In genomic region chr9:59036159-59036731, GRCm38 (mm10) we compare ENCODE assay signal across 8 mouse cellular contexts. TPM values are rescaled to one million over a fixed set of nuclear protein-coding genes. Genes with fewer than 3 reads are reported as not detected.
A peak's percentile ranks its signal among the peaks of the same experiment; 100 is the strongest.
DNase-seq lines count a peak whose midpoint lies in the region; ATAC-seq and TF ChIP-seq lines count a peak whose summit lies in the region.

TSS of gene Neo1 (minus strand) at chr9:59036441.

- no peaks in the 10 kb centered on the region for H3K27me3 ChIP-seq in small intestine, adult 2 months (ENCODE audit: control insufficient read depth, insufficient read depth, low read length)

- under 1% methylated on average over 85 of the region's 86 CpGs for WGBS in small intestine, adult 2 months

- H3K27ac ChIP-seq in small intestine, adult 2 months (ENCODE audit: insufficient read depth, low read depth, low read length), result peak within 1 kb of the TSS; percentile 84

- H3K4me3 ChIP-seq in small intestine, adult 2 months (ENCODE audit: low read depth, low read length), result peak within 1 kb of the TSS; percentile 83

- ATAC-seq in common myeloid progenitor, adult 5-6 weeks (replicated peaks; ENCODE audit: low read depth, poor library complexity, severe bottlenecking), result 0 out of 2 replicates have a peak, but pooled peaks have one; percentile 22

- no peak for TF ChIP-seq CTCF in small intestine, adult 2 months (IDR thresholded peaks at IDR 0.05; ENCODE audit: extremely low read depth, insufficient read length, insufficient replicate concordance, low read depth, low read length)

- H3K4me1 ChIP-seq in small intestine, adult 2 months (ENCODE audit: control insufficient read depth, insufficient read depth, insufficient read length, low read length), result peaks cover 2% of the 10 kb centered on the region; the same call in 1 of the 2 replicates

- DNase-seq in adipocyte (ENCODE audit: low spot score), result peak; percentile 84
- peak; percentile 92 for DNase-seq in gastrocnemius, postnatal 10 days
- peak; percentile 14 for DNase-seq in induced T-regulatory cell, adult 2 months (ENCODE audit: low read depth)
- DNase-seq in left cerebral cortex, adult 8-10 months (ENCODE audit: low spot score in 2 of 2), result peak; percentile 80 to 97
- peak; percentile 94 for DNase-seq in mesoderm, embryonic 11.5 days (ENCODE audit: low read depth, low spot score)
- DNase-seq in T-cell, adult 2 months (ENCODE audit: low spot score), result no peak

- no peaks in the 10 kb centered on the region for H3K36me3 ChIP-seq in small intestine, adult 2 months (ENCODE audit: control insufficient read depth, insufficient read depth, low read length)

- TF ChIP-seq POLR2A in small intestine, adult 2 months (IDR thresholded peaks at IDR 0.05; ENCODE audit: low read depth, low read length), result no peak; the same call in 1 of the 2 replicates

RNA-seq across cellular contexts. Expression of gene Neo1, which starts in this region (rescaled TPM):
- 0.14 and 0.15 TPM in 2 replicates for total RNA-seq in common myeloid progenitor, adult 5-6 weeks (2017)
- total RNA-seq in gastrocnemius, postnatal 10 days (2021), result 10 to 100 TPM; 65.9 to 68.0 TPM
- 10 to 100 TPM; 74.2 to 81.5 (median 78.4) TPM for total RNA-seq in left cerebral cortex, adult 8-10 months (2022)
- polyA plus RNA-seq in small intestine, adult 2 months (2012; rRNA removed), result 8.3 and 17.7 TPM in 2 replicates

Comparison
In these comparisons a context has a peak if more than half of its experiments do, and no peak if none do; other contexts are left out.
1. RNA of gene Neo1 (total RNA-seq): 74.2 to 81.5 TPM in left cerebral cortex, adult 8-10 months and 65.9 to 68.0 TPM in gastrocnemius, postnatal 10 days; 0.14 to 0.15 TPM in common myeloid progenitor, adult 5-6 weeks; every median in the first group is over 10 times any median in the second.
2. Peak in ATAC-seq in common myeloid progenitor, adult 5-6 weeks; RNA of the gene not detected or under 1 TPM.